Mouse (Mus musculus) hindbrain, embryonic 12.5 days (tissue): ENCODE results near the gene Hist4h4. TPM values are rescaled to one million over a fixed set of nuclear protein-coding genes. Genes with fewer than 3 reads are reported as not detected.
"Not testable (repeated sequence)": the region's sequence is repeated elsewhere in the genome, so short reads cannot be mapped to it uniquely, and the experiment has no call there.

Experiments
- ATAC-seq: fragments of 200-750 bp; cut with Nextera tagmentation; 2 replicates; pipeline ENCODE4 v1.8.0; 2017; ENCODE audit warnings: moderate TSS enrichment; ENCODE audit not compliant: low FRiP score
- H3K27ac ChIP-seq: fragments of 300-500 bp; sonication (generic); 2 replicates; pipeline ENCODE4 v1.5.1; 2016; ENCODE audit warnings: mild to moderate bottlenecking
- H3K27me3 ChIP-seq: fragments of 300-500 bp; sonication (generic); 2 replicates; pipeline ENCODE4 v1.6.1; 2016; ENCODE audit warnings: mild to moderate bottlenecking
- H3K36me3 ChIP-seq: fragments of 300-500 bp; sonication (generic); 2 replicates; pipeline ENCODE4 v1.6.1; 2016; ENCODE audit warnings: mild to moderate bottlenecking
- H3K4me1 ChIP-seq: fragments of 300-500 bp; sonication (generic); 2 replicates; pipeline ENCODE4 v1.6.1; 2016
- H3K4me2 ChIP-seq: fragments of 300-500 bp; sonication (generic); replicated peaks from 2 replicates; pipeline ENCODE4 v1.6.1; 2016; ENCODE audit warnings: mild to moderate bottlenecking
- H3K4me3 ChIP-seq: fragments of 300-500 bp; sonication (generic); 2 replicates; pipeline ENCODE4 v1.5.1; 2016; ENCODE audit warnings: mild to moderate bottlenecking
- H3K9ac ChIP-seq: fragments of 300-500 bp; sonication (generic); 2 replicates; pipeline ENCODE4 v1.6.1; 2016; ENCODE audit warnings: mild to moderate bottlenecking, moderate library complexity
- H3K9me3 ChIP-seq: fragments of 300-500 bp; sonication (generic); replicated peaks from 2 replicates; pipeline ENCODE4 v1.6.1; 2016; ENCODE audit warnings: mild to moderate bottlenecking
- WGBS: fragments of 180-500 bp; shearing (Covaris S2); methylation state at CpG from one replicate; pipeline ENCODE4 v1.1.7; 2016; 5-methylcytosine and 5-hydroxymethylcytosine counted together
- polyA plus RNA-seq: library from polyadenylated mRNA; unstranded; fragments of >200 nt; fragmentation: Nextera tagmentation; extraction: Ambion mirVana; gene quantifications from 2 replicates; pipeline ENCODE4 v1.2.1, GENCODE M21; 2016

Gene Hist4h4
- polyA plus RNA-seq, 1 experiment from 2014 or later: 0.72 TPM

DNA sequence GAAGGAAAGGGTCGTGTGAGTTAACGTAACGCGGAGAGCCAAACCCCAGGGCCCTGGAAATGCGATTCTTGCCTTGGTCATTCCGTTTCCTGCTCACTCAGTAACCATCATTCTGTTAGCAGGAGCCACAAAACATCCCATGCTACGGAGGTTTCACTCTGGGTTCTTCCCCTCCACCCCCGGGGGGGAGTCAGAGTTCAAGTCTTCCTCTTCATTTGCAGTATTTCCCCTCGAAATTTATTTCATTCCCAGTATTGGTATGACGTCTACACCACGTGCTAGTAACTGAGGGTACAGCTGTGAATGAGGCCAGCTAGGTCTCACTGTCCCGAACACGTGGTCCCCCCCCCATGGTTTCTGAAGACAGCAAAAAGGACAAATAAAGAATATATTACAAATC is 5.5 kb upstream of the Hist4h4 start:
- 75% methylated on average over 13 of the region's 13 CpGs for WGBS
- Histone ChIP-seq H3K4me1 (peaks cover 22% of the 10 kb centered on the region), H3K36me3 (peaks cover 31% of the 10 kb centered on the region), H3K9me3 (no peaks in the 10 kb centered on the region), H3K27me3 (no peaks in the 10 kb centered on the region), H3K4me3 (no peak overlapping the region), H3K4me2 (peak overlapping the region; percentile 97), H3K9ac (no peak overlapping the region), H3K27ac (no peak overlapping the region)
- no peak for ATAC-seq

DNA sequence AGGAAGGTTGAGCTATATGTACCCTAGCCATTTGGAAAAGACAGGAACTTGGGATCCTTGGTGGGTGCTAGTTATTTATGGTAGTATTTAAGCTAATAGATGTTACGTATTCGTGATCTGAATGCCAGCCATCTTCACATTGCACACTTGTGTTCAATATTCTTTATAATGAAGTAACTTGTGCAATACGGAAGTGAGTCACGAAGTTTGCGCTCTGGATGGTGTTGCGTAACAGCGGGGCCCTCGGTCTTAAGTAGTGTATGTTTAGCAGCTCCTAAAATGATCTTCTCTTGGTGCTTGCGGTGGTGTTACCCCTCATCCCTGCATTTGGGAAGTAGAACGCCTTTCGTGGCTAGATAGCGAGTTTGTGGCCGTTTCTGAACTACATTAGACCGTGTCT is 4.9 kb upstream of the Hist4h4 start:
- Histone ChIP-seq H3K4me1 (peaks cover 22% of the 10 kb centered on the region), H3K9ac (peak overlapping the region; percentile 78; the same call in 1 of the 2 replicates), H3K9me3 (no peaks in the 10 kb centered on the region), H3K27ac (no peak overlapping the region), H3K27me3 (no peaks in the 10 kb centered on the region), H3K4me2 (peak overlapping the region; percentile 97), H3K36me3 (peaks cover 25% of the 10 kb centered on the region), H3K4me3 (peak overlapping the region; percentile 87)
- no peak for ATAC-seq
- 37% methylated on average over 14 of the region's 14 CpGs for WGBS

GRCm38 (mm10) chr6:136808631-136809046 is 4.4 kb upstream of the Hist4h4 start:
- Histone ChIP-seq H3K9ac (peak overlapping the region; percentile 78), H3K4me3 (peak overlapping the region; percentile 87), H3K9me3 (no peaks in the 10 kb centered on the region), H3K4me2 (peak overlapping the region; percentile 97), H3K27ac (peak overlapping the region; percentile 68; the same call in 1 of the 2 replicates), H3K36me3 (peaks cover 21% of the 10 kb centered on the region), H3K4me1 (peaks cover 22% of the 10 kb centered on the region), H3K27me3 (no peaks in the 10 kb centered on the region)
- WGBS: 0% methylated on average over 28 of the region's 28 CpGs
- ATAC-seq: peak; percentile 23

DNA sequence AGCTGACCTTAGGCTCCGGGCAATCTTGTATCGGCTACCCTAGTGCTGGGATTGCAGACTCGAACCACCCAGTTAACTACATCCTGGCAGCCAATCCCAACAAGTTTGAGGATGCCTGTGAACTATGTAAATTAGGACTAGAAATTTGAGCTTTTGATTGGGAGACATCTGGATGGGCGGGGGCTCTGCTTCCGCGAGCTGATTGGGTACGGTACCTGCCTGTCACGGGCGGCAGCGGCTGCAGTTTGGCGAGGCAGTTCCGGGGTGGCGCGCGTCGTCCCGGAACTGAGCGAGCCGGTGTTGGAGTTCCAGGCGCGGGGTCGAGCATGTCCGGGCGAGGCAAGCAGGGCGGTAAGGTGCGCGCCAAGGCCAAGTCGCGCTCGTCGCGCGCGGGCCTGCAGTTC is 3.8 kb upstream of the Hist4h4 start, which contains the start of gene H2afj:
H2afj (plus strand) TSS at position 231 of the 404 bp plus-strand sequence.
- Histone ChIP-seq H3K9me3 (no peaks in the 10 kb centered on the region), H3K4me3 (peak within 1 kb of the TSS; percentile 87), H3K4me1 (peaks cover 26% of the 10 kb centered on the region), H3K4me2 (peak within 1 kb of the TSS; percentile 97), H3K36me3 (peaks cover 16% of the 10 kb centered on the region), H3K27me3 (no peaks in the 10 kb centered on the region), H3K9ac (peak within 1 kb of the TSS; percentile 78), H3K27ac (peak within 1 kb of the TSS; percentile 79)
- ATAC-seq: peak; percentile 88
- under 1% methylated on average over 34 of the region's 34 CpGs for WGBS

- H3K4me2 ChIP-seq: peak overlapping the region; percentile 97
- H3K27me3 ChIP-seq: no peaks in the 10 kb centered on the region
- H3K27ac ChIP-seq: peak overlapping the region; percentile 79
- 0 out of 2 replicates have a peak overlapping the region, but pooled peaks have one; percentile 35 for H3K9ac ChIP-seq
- no peaks in the 10 kb centered on the region for H3K9me3 ChIP-seq
- H3K4me3 ChIP-seq: peak overlapping the region; percentile 87
- WGBS: 24% methylated on average over 18 of the region's 18 CpGs
- H3K36me3 ChIP-seq: peaks cover 12% of the 10 kb centered on the region
- peaks cover 29% of the 10 kb centered on the region for H3K4me1 ChIP-seq
- peak; percentile 3 for ATAC-seq
Observed at GRCm38 (mm10) chr6:136807395-136808013, 3.3 kb upstream of the Hist4h4 start.

DNA sequence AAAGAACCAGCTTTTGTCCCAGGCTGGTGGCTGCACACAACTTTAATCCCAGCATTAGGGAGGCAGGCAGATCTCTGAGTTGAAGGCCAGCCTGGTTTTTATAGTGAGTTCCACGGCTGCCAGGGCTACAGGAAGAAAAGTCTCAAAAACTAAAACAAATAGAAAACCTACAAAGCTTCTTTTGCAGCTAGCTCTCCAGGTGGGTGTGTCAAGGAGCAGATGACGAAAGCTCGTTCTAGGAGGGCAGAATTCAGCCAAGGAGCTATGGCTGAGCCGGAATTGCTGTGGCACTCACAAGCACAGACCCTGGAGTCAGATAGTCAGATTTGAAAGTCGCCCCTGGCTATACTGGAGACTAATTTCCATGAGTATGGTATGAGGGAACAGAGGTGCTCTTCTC is 2.6 kb upstream of the Hist4h4 start:
- no peak for ATAC-seq
- no peaks in the 10 kb centered on the region for H3K27me3 ChIP-seq
- 64% methylated on average over 5 of the region's 5 CpGs for WGBS
- H3K9ac ChIP-seq: no peak overlapping the region
- H3K36me3 ChIP-seq: peaks cover 6% of the 10 kb centered on the region; the same call in 1 of the 2 replicates
- H3K9me3 ChIP-seq: no peaks in the 10 kb centered on the region
- no peak overlapping the region for H3K4me3 ChIP-seq
- H3K27ac ChIP-seq: no peak overlapping the region
- no peak overlapping the region for H3K4me2 ChIP-seq
- H3K4me1 ChIP-seq: peaks cover 29% of the 10 kb centered on the region

- Histone ChIP-seq H3K9ac (no peak overlapping the region), H3K9me3 (no peaks in the 10 kb centered on the region), H3K4me3 (no peak overlapping the region), H3K4me1 (peaks cover 29% of the 10 kb centered on the region), H3K27me3 (no peaks in the 10 kb centered on the region), H3K4me2 (no peak overlapping the region), H3K36me3 (no peaks in the 10 kb centered on the region), H3K27ac (no peak overlapping the region)
- 78% methylated on average over 1 of the region's 1 CpGs for WGBS
- ATAC-seq: no peak
Observed at GRCm38 (mm10) chr6:136805409-136805775, 1.2 kb upstream of the Hist4h4 start.

- Histone ChIP-seq H3K9me3 (no peaks in the 10 kb centered on the region), H3K27me3 (no peaks in the 10 kb centered on the region), H3K27ac (peak overlapping the region; percentile 100), H3K4me1 (peaks cover 27% of the 10 kb centered on the region), H3K9ac (peak overlapping the region; percentile 57), H3K4me3 (peak overlapping the region; percentile 75), H3K4me2 (peak overlapping the region; percentile 75), H3K36me3 (no peaks in the 10 kb centered on the region)
- 34% methylated on average over 9 of the region's 9 CpGs for WGBS
- ATAC-seq: no peak
Observed at GRCm38 (mm10) chr6:136804705-136805408, 642 bp upstream of the Hist4h4 start.

DNA sequence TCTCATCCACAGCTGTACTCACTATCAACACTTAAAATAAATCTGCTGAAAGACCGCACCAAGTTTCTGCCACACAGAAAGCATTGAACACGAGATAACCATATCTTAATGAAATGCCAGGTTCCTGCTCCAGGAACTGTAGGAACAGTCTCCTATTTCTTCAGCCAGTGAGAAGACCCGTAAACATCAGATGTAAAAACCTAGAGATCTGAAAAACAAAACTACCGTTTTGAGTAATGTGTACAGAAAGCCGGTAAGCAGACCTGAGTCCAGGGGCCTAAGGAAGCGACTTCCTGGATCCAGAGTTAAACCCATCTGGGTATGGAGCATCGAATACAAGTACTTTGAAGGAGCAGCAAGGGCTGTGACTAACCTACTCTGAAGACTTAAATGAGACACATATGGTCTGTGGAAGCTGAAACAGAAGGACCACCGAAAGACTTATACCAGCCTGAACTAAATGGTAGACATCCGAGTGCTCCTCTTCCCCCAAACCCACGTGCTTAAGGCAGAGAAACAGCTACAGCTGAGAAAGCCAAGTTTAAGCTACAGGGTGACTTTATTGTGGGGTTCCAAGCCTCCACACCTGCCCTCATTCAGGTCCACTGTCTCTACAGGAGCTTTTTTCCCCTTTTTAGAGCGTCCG is 999 bp downstream of the Hist4h4 start:
- H3K27me3 ChIP-seq: no peaks in the 10 kb centered on the region
- WGBS: 25% methylated on average over 12 of the region's 12 CpGs
- no peaks in the 10 kb centered on the region for H3K9me3 ChIP-seq
- no peaks in the 10 kb centered on the region for H3K36me3 ChIP-seq
- H3K4me3 ChIP-seq: peak overlapping the region; percentile 75
- peak overlapping the region; percentile 100 for H3K27ac ChIP-seq
- H3K4me1 ChIP-seq: peaks cover 15% of the 10 kb centered on the region
- H3K9ac ChIP-seq: peak overlapping the region; percentile 90
- no peak for ATAC-seq
- peak overlapping the region; percentile 75 for H3K4me2 ChIP-seq

DNA sequence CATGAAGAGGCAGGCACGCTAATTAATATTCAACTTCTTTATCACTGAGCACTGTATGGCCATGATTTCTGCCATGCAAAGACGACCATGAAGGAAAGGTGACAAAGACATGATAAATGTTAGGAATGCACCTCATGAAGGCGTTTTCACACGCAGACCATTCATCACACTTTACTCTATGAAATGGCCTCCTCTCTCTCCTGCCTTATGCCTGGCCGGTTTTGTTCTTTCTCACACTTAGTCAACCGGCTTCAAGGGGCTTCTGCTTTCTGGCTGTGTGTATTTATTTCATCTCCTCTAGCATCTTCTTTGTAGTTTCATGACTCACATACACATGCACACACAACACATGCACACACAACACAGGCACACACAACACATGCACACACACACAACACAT is 2.9 kb downstream of the Hist4h4 start:
- ATAC-seq: no peak
- Histone ChIP-seq H3K27me3 (no peaks in the 10 kb centered on the region), H3K4me3 (no peak overlapping the region), H3K4me2 (no peak overlapping the region), H3K9ac (no peak overlapping the region), H3K36me3 (no peaks in the 10 kb centered on the region), H3K4me1 (peaks cover 11% of the 10 kb centered on the region), H3K9me3 (no peaks in the 10 kb centered on the region), H3K27ac (no peak overlapping the region)
- WGBS: 86% methylated on average over 6 of the region's 6 CpGs

GRCm38 (mm10) chr6:136800710-136801109 is 3.5 kb downstream of the Hist4h4 start:
- WGBS: 91% methylated on average over 8 of the region's 8 CpGs
- ATAC-seq: no peak
- peaks cover 11% of the 10 kb centered on the region for H3K4me1 ChIP-seq

DNA sequence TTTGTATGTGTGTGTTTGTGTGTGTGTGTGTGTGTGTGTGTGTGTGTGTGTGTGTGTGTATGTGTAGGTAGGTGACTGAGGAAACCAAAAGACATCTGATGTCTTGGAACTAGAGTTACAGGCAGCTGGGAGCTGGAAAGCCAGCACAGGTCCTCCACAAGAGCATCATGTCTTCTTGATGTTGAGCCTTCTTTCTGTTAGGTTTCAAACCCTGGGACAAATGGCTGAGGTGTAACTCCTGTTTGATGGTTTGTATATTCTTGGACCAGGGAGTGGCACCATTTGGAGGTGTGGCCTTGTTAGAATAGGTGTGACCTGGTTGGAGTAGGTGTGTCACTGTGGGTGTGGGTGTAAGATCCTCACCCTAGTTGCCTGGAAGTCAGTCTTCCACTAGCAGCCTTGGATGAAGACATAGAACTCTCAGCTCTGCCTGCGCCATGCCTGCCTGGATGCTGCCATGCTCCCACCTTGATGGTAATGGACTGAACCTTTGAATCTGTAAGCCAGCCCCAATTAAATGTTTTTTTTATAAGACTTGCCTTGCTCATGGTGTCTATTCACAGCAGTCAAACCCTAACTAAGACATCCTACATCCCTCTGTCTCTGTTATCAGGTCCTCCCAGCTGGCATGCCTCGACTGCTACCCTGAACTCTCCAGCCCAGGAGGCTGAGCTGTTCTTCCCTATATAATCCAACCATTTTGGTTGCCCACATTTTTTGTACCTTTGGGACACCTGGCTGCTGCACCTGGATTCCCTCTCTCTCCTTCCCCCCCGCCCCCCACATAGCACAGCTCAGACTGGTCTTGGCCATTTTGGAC is 6.1 kb downstream of the Hist4h4 start:
- not testable (repeated sequence) for H3K4me3 ChIP-seq, ATAC-seq, H3K4me2 ChIP-seq, H3K27ac ChIP-seq, H3K27me3 ChIP-seq, H3K36me3 ChIP-seq, H3K9me3 ChIP-seq, H3K9ac ChIP-seq
- WGBS: 82% methylated on average over 3 of the region's 3 CpGs
- H3K4me1 ChIP-seq: peaks cover 13% of the 10 kb centered on the region

More at GRCm38 (mm10) chr6:136800710-136801109, 3.5 kb downstream of the Hist4h4 start:
- no peak overlapping the region for H3K4me3 ChIP-seq
- H3K9ac ChIP-seq: no peak overlapping the region
- H3K36me3 ChIP-seq: no peaks in the 10 kb centered on the region
- no peaks in the 10 kb centered on the region for H3K9me3 ChIP-seq
- H3K4me2 ChIP-seq: no peak overlapping the region
- H3K27me3 ChIP-seq: no peaks in the 10 kb centered on the region; the same call in 1 of the 2 replicates
- no peak overlapping the region for H3K27ac ChIP-seq
